ENCODE assay signal across 7 mouse cellular contexts in genomic region chr12:75701173-75702083, GRCm38 (mm10). TPM values are rescaled to one million over a fixed set of nuclear protein-coding genes. Genes with fewer than 3 reads are reported as not detected.
DNase-seq lines count a peak whose midpoint lies in the region; ATAC-seq and TF ChIP-seq lines count a peak whose summit lies in the region.

No protein-coding gene starts in this region.

- no peak for TF ChIP-seq CTCF in ES-Bruce4 (IDR thresholded peaks at IDR 0.05; ENCODE audit: low read depth, low read length)
- no peak for TF ChIP-seq CTCF in forebrain, postnatal 0 days (IDR thresholded peaks at IDR 0.05; ENCODE audit: low read depth)
- TF ChIP-seq CTCF in hindbrain, postnatal 0 days (IDR thresholded peaks at IDR 0.05; ENCODE audit: low read depth) = no peak

- no peaks in the 10 kb centered on the region for H3K4me1 ChIP-seq in ES-Bruce4 (ENCODE audit: control insufficient read depth, insufficient read depth, low read length)
- H3K4me1 ChIP-seq in forebrain, postnatal 0 days (ENCODE audit: insufficient read depth) = no peaks in the 10 kb centered on the region
- H3K4me1 ChIP-seq in hindbrain, postnatal 0 days (ENCODE audit: insufficient read depth, low read length) = no peaks in the 10 kb centered on the region
- peaks cover 6% of the 10 kb centered on the region for H3K4me1 ChIP-seq in liver, embryonic 13.5 days (replicated peaks)

- no peaks in the 10 kb centered on the region for H3K9me3 ChIP-seq in ES-Bruce4 (replicated peaks; ENCODE audit: control insufficient read depth, insufficient read depth, low read length, poor library complexity, severe bottlenecking)
- no peaks in the 10 kb centered on the region for H3K9me3 ChIP-seq in forebrain, postnatal 0 days (ENCODE audit: low read length)
- H3K9me3 ChIP-seq in hindbrain, postnatal 0 days (ENCODE audit: low read length) = no peaks in the 10 kb centered on the region
- H3K9me3 ChIP-seq in liver, embryonic 13.5 days (replicated peaks) = 0 out of 2 replicates have a peak, but pooled peaks cover 2% of the 10 kb centered on the region

- WGBS in forebrain, postnatal 0 days = 39% methylated on average over 20 of the region's 21 CpGs
- WGBS in hindbrain, postnatal 0 days = 39% methylated on average over 21 of the region's 21 CpGs
- 39% methylated on average over 21 of the region's 21 CpGs for WGBS in liver, embryonic 13.5 days (ENCODE audit: insufficient replicate concordance)

- DNase-seq in ZHBTc4 (ENCODE audit: low read depth, low spot score) = peak; percentile 64
- DNase-seq in forebrain, postnatal 0 days = peak; percentile 33
- DNase-seq in hindbrain, postnatal 0 days (ENCODE audit: low spot score) = no peak
- no peak for DNase-seq in liver, embryonic 13.5 days
- DNase-seq in ovary, postnatal 14 days (ENCODE audit: low spot score) = peak; percentile 48
- DNase-seq in layer of hippocampus, adult 9-10 months (ENCODE audit: low spot score) = no peak

- H3K4me2 ChIP-seq in forebrain, postnatal 0 days (ENCODE audit: low read depth) = peak overlapping the region; percentile 38
- peak overlapping the region; percentile 47 for H3K4me2 ChIP-seq in hindbrain, postnatal 0 days (ENCODE audit: low read depth, low read length)
- H3K4me2 ChIP-seq in liver, embryonic 13.5 days = peak overlapping the region; percentile 41

- H3K36me3 ChIP-seq in ES-Bruce4 (ENCODE audit: control insufficient read depth, insufficient read depth, low read length, poor library complexity, severe bottlenecking) = no peaks in the 10 kb centered on the region
- H3K36me3 ChIP-seq in forebrain, postnatal 0 days (ENCODE audit: insufficient read depth) = no peaks in the 10 kb centered on the region
- H3K36me3 ChIP-seq in hindbrain, postnatal 0 days (ENCODE audit: insufficient read depth, low read length) = no peaks in the 10 kb centered on the region
- no peaks in the 10 kb centered on the region for H3K36me3 ChIP-seq in liver, embryonic 13.5 days

- no peak overlapping the region for H3K27ac ChIP-seq in ES-Bruce4 (ENCODE audit: insufficient read depth, low read length)
- no peak overlapping the region for H3K27ac ChIP-seq in forebrain, postnatal 0 days (ENCODE audit: low read depth, low read length)
- H3K27ac ChIP-seq in hindbrain, postnatal 0 days = no peak overlapping the region
- H3K27ac ChIP-seq in liver, embryonic 13.5 days = no peak overlapping the region

- TF ChIP-seq POLR2A in ES-Bruce4 (IDR thresholded peaks at IDR 0.05; ENCODE audit: insufficient read depth, low read length) = no peak

- H3K27me3 ChIP-seq in ES-Bruce4 (ENCODE audit: control insufficient read depth, insufficient read depth, low read length, poor library complexity, severe bottlenecking) = no peaks in the 10 kb centered on the region
- no peaks in the 10 kb centered on the region for H3K27me3 ChIP-seq in forebrain, postnatal 0 days (ENCODE audit: insufficient read depth, low read length)
- H3K27me3 ChIP-seq in hindbrain, postnatal 0 days (ENCODE audit: insufficient read depth, low read length) = no peaks in the 10 kb centered on the region
- no peaks in the 10 kb centered on the region for H3K27me3 ChIP-seq in liver, embryonic 13.5 days

- peak; percentile 36 for ATAC-seq in forebrain, postnatal 0 days
- ATAC-seq in hindbrain, postnatal 0 days = peak; percentile 51; the same call in 1 of the 2 replicates
- ATAC-seq in liver, embryonic 13.5 days (ENCODE audit: low read depth) = no peak

- H3K9ac ChIP-seq in ES-Bruce4 (ENCODE audit: low read depth, poor library complexity, severe bottlenecking) = peak overlapping the region; percentile 32; the same call in 1 of the 2 replicates
- H3K9ac ChIP-seq in forebrain, postnatal 0 days = peak overlapping the region; percentile 33; the same call in 1 of the 2 replicates
- H3K9ac ChIP-seq in hindbrain, postnatal 0 days (replicated peaks; ENCODE audit: low read length) = no peak overlapping the region
- no peak overlapping the region for H3K9ac ChIP-seq in liver, embryonic 13.5 days

- peak overlapping the region; percentile 10; the same call in 1 of the 2 replicates for H3K4me3 ChIP-seq in ES-Bruce4 (ENCODE audit: low read depth, low read length)
- no peak overlapping the region for H3K4me3 ChIP-seq in forebrain, postnatal 0 days (ENCODE audit: low read depth, low read length)
- no peak overlapping the region for H3K4me3 ChIP-seq in hindbrain, postnatal 0 days (ENCODE audit: low read length)
- H3K4me3 ChIP-seq in liver, embryonic 13.5 days (replicated peaks) = no peak overlapping the region

- no peak for TF ChIP-seq EP300 in ES-Bruce4 (IDR thresholded peaks at IDR 0.05; ENCODE audit: insufficient read depth, low read depth, low read length)

RNA-seq across cellular contexts. Expression of gene Wdr89, which starts 32.1 kb away (rescaled TPM):
- 73.7 and 75.8 TPM in 2 replicates for polyA plus RNA-seq in ES-Bruce4 (2011; ENCODE audit: insufficient read depth, insufficient read length, low read depth, missing spikeins)
- total RNA-seq in forebrain, postnatal 0 days (2014; rRNA removed) = 3.8 and 4.8 TPM in 2 replicates
- 3.1 and 4.9 TPM in 2 replicates for polyA plus RNA-seq in forebrain, postnatal 0 days (2015; fragmentation: Nextera tagmentation; extraction: Ambion mirVana)
- 2.4 and 2.5 TPM in 2 replicates for total RNA-seq in hindbrain, postnatal 0 days (2014; rRNA removed)
- 3.7 TPM in 2 replicates for polyA plus RNA-seq in hindbrain, postnatal 0 days (2015; fragmentation: Nextera tagmentation; extraction: Ambion mirVana)
- 7.9 and 8.3 TPM in 2 replicates for polyA plus RNA-seq in liver, embryonic 13.5 days (2015; fragmentation: Nextera tagmentation; extraction: Ambion mirVana)

RNA-seq across cellular contexts. Expression of gene Sgpp1, which starts 34.1 kb away (rescaled TPM):
- polyA plus RNA-seq in ES-Bruce4 (2011; ENCODE audit: insufficient read depth, insufficient read length, low read depth, missing spikeins) = 11.8 and 13.7 TPM in 2 replicates
- total RNA-seq in forebrain, postnatal 0 days (2014; rRNA removed) = 32.5 and 38.7 TPM in 2 replicates
- polyA plus RNA-seq in forebrain, postnatal 0 days (2015; fragmentation: Nextera tagmentation; extraction: Ambion mirVana) = 17.4 and 18.8 TPM in 2 replicates
- total RNA-seq in hindbrain, postnatal 0 days (2014; rRNA removed) = 38.5 and 42.6 TPM in 2 replicates
- polyA plus RNA-seq in hindbrain, postnatal 0 days (2015; fragmentation: Nextera tagmentation; extraction: Ambion mirVana) = 15.7 and 16.3 TPM in 2 replicates
- polyA plus RNA-seq in liver, embryonic 13.5 days (2015; fragmentation: Nextera tagmentation; extraction: Ambion mirVana) = 11.1 and 15.2 TPM in 2 replicates

Comparison
In these comparisons a context has a peak if more than half of its experiments do, and no peak if none do; other contexts are left out.
1. H3K9ac ChIP-seq: peak in ES-Bruce4 (single experiment) and forebrain, postnatal 0 days (single experiment); none in hindbrain, postnatal 0 days (single experiment) and liver, embryonic 13.5 days (single experiment).
2. DNase-seq: peak in ZHBTc4 (single experiment), forebrain, postnatal 0 days (single experiment) and ovary, postnatal 14 days (single experiment); none in hindbrain, postnatal 0 days (single experiment), liver, embryonic 13.5 days (single experiment) and layer of hippocampus, adult 9-10 months (single experiment).
3. Peak in every context shown above with its lines, with median percentiles within 50 percentile points of each other: H3K4me2 ChIP-seq.